Comparison of ENCODE assay signal across 8 mouse cellular contexts in the genomic region with DNA sequence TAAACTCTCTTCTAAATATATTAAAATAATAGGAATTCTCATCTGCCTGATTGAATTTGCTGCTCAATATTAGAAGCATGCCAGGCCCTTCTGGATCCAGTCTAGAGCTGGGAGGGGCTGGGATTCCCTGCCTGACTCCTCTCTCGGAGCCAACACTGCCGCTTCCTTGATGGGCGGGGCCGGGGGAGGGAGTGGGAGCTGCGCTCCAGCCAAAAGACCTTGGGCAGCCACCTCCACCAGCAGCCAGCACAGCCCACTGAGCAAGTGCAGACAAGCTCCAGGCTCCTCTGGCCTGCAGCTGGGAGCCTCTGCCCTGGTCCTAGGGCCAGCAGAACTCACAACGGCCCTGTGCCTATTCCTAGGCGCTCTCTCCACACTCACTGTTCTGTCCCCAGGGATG.
DNase-seq lines count a peak whose midpoint lies in the region; ATAC-seq lines count a peak whose summit lies in the region.

No protein-coding gene starts in this region.

- no peak overlapping the region for H3K4me3 ChIP-seq in midbrain, embryonic 12.5 days
- H3K4me3 ChIP-seq in midbrain, embryonic 11.5 days (ENCODE audit: low read depth, low read length): no peak overlapping the region
- H3K4me3 ChIP-seq in lung, embryonic 15.5 days: no peak overlapping the region

- no peak overlapping the region for H3K4me2 ChIP-seq in midbrain, embryonic 12.5 days (replicated peaks)
- H3K4me2 ChIP-seq in midbrain, embryonic 11.5 days: no peak overlapping the region
- H3K4me2 ChIP-seq in lung, embryonic 15.5 days: no peak overlapping the region

- DNase-seq in midbrain, embryonic 11.5 days (ENCODE audit: low spot score, missing footprints): no peak
- peak; percentile 35 for DNase-seq in fibroblast of lung, adult 2 months (ENCODE audit: low read depth)
- DNase-seq in heart, postnatal 36 days: peak; percentile 22 to 40
- DNase-seq in layer of hippocampus, adult 9-10 months (ENCODE audit: low spot score): no peak
- no peak for DNase-seq in cerebellum, adult 9-10 months
- no peak for DNase-seq in frontal cortex, postnatal 25 days (ENCODE audit: low spot score in 2 of 2)

- H3K9me3 ChIP-seq in midbrain, embryonic 12.5 days: no peaks in the 10 kb centered on the region
- H3K9me3 ChIP-seq in midbrain, embryonic 11.5 days (ENCODE audit: control insufficient read depth, low read length): no peaks in the 10 kb centered on the region
- H3K9me3 ChIP-seq in lung, embryonic 15.5 days: no peaks in the 10 kb centered on the region

- peaks cover 79% of the 10 kb centered on the region for H3K27me3 ChIP-seq in midbrain, embryonic 12.5 days
- peaks cover 16% of the 10 kb centered on the region for H3K27me3 ChIP-seq in midbrain, embryonic 11.5 days (ENCODE audit: control insufficient read depth, insufficient read depth, low read length)
- H3K27me3 ChIP-seq in lung, embryonic 15.5 days: no peaks in the 10 kb centered on the region

- no peak overlapping the region for H3K9ac ChIP-seq in midbrain, embryonic 12.5 days (replicated peaks)
- H3K9ac ChIP-seq in midbrain, embryonic 11.5 days (ENCODE audit: low read length): no peak overlapping the region
- H3K9ac ChIP-seq in lung, embryonic 15.5 days: no peak overlapping the region

- H3K27ac ChIP-seq in midbrain, embryonic 12.5 days (replicated peaks): no peak overlapping the region
- no peak overlapping the region for H3K27ac ChIP-seq in midbrain, embryonic 11.5 days (ENCODE audit: low read depth, low read length)
- H3K27ac ChIP-seq in lung, embryonic 15.5 days: peak overlapping the region; percentile 84

- peaks cover 10% of the 10 kb centered on the region for H3K4me1 ChIP-seq in midbrain, embryonic 12.5 days
- peaks cover 5% of the 10 kb centered on the region for H3K4me1 ChIP-seq in midbrain, embryonic 11.5 days (ENCODE audit: control insufficient read depth, insufficient read depth, low read length)
- H3K4me1 ChIP-seq in lung, embryonic 15.5 days: peaks cover 35% of the 10 kb centered on the region

- intact Hi-C loops in heart, postnatal 36 days (cut with DNase I): no loop called here

- no peaks in the 10 kb centered on the region for H3K36me3 ChIP-seq in midbrain, embryonic 12.5 days
- no peaks in the 10 kb centered on the region for H3K36me3 ChIP-seq in midbrain, embryonic 11.5 days (ENCODE audit: control insufficient read depth, insufficient read depth, low read length)
- H3K36me3 ChIP-seq in lung, embryonic 15.5 days: no peaks in the 10 kb centered on the region

- ATAC-seq in midbrain, embryonic 12.5 days (ENCODE audit: low FRiP score, low read depth): peak; percentile 59
- ATAC-seq in midbrain, embryonic 11.5 days (ENCODE audit: low FRiP score): no peak
- peak; percentile 85; the same call in 1 of the 2 replicates for ATAC-seq in lung, embryonic 15.5 days (ENCODE audit: borderline replicate concordance, extremely low read depth, low FRiP score, low TSS enrichment)

- 40% methylated on average over 7 of the region's 7 CpGs for WGBS in midbrain, embryonic 12.5 days
- WGBS in midbrain, embryonic 11.5 days: 34% methylated on average over 7 of the region's 7 CpGs
- WGBS in lung, embryonic 15.5 days: 38% methylated on average over 7 of the region's 7 CpGs

Comparison
In these comparisons a context has a peak if more than half of its experiments do, and no peak if none do; other contexts are left out.
1. DNase-seq: peak in fibroblast of lung, adult 2 months (single experiment) and heart, postnatal 36 days (2 of 2); none in midbrain, embryonic 11.5 days (single experiment), layer of hippocampus, adult 9-10 months (single experiment), cerebellum, adult 9-10 months (single experiment) and frontal cortex, postnatal 25 days (0 of 2).